Mouse (Mus musculus) liver, adult 2 months (tissue): ENCODE results near the gene Drd4. TPM values are rescaled to one million over a fixed set of nuclear protein-coding genes. Genes with fewer than 3 reads are reported as not detected.

Experiments
- DNase-seq: peaks from one replicate; pipeline ENCODE4 v3.0.0-alpha.2; 2011; ENCODE audit warnings: low read depth, low spot score; ENCODE audit errors: extremely low read depth
- H3K27ac ChIP-seq: fragments of 200-500 bp; replicated peaks from 2 replicates; pipeline ENCODE4 v1.5.1; 2012; ENCODE audit warnings: low read depth, mild to moderate bottlenecking, control low read depth, inconsistent platforms, low read length; ENCODE audit not compliant: insufficient read depth
- H3K27me3 ChIP-seq: fragments of 200-500 bp; 2 replicates; pipeline ENCODE4 v1.6.1; 2012; ENCODE audit warnings: mild to moderate bottlenecking, moderate library complexity, low read length, inconsistent platforms; ENCODE audit not compliant: control insufficient read depth, insufficient read depth
- H3K36me3 ChIP-seq: fragments of 200-500 bp; 2 replicates; pipeline ENCODE4 v1.6.1; 2012; ENCODE audit warnings: low read length, inconsistent platforms; ENCODE audit not compliant: control insufficient read depth, insufficient read depth
- H3K4me1 ChIP-seq: fragments of 200-500 bp; 2 replicates; pipeline ENCODE4 v1.6.1; 2011; ENCODE audit warnings: low read length; ENCODE audit not compliant: control insufficient read depth, insufficient read depth
- H3K4me3 ChIP-seq: fragments of 200-500 bp; 2 replicates; pipeline ENCODE4 v1.5.1; 2011; ENCODE audit warnings: low read depth, mild to moderate bottlenecking, control low read depth, low read length, moderate library complexity; ENCODE audit not compliant: insufficient read depth
- H3K79me2 ChIP-seq: fragments of 200-500 bp; 2 replicates; pipeline ENCODE4 v1.6.1; 2012; ENCODE audit warnings: inconsistent platforms, mild to moderate bottlenecking, low read length, moderate library complexity; ENCODE audit not compliant: control insufficient read depth, insufficient read depth
- H3K9ac ChIP-seq: fragments of 200-500 bp; 2 replicates; pipeline ENCODE4 v1.6.1; 2012; ENCODE audit warnings: low read depth, mild to moderate bottlenecking, control low read depth, inconsistent platforms, low read length
- CTCF ChIP-seq: fragments of 200-500 bp; IDR thresholded peaks from 2 replicates; pipeline ENCODE4 v1.5.1; 2011; ENCODE audit warnings: low read depth, low read length, control low read depth
- POLR2A ChIP-seq: fragments of 200-500 bp; IDR thresholded peaks from 2 replicates; pipeline ENCODE4 v1.6.1; 2011; ENCODE audit warnings: low read length, control low read depth; ENCODE audit not compliant: insufficient read depth; ENCODE audit errors: extremely low read depth
- WGBS: fragments of 180-500 bp; shearing (Covaris S2); methylation state at CpG from one replicate; pipeline ENCODE4 v1.1.7; 2018; 5-methylcytosine and 5-hydroxymethylcytosine counted together
- polyA plus RNA-seq: library from polyadenylated mRNA; depleted of rRNA; stranded (reverse); fragments of >200 nt; gene quantifications from 2 replicates; pipeline ENCODE4 v1.2.3, GENCODE M21; 2012
- total RNA-seq: library from RNA; depleted of rRNA; stranded (reverse); fragments of >200 nt; gene quantifications from 2 replicates; pipeline ENCODE4 v1.2.3, GENCODE M21; 2014

The Drd4 gene
- total and polyA plus RNA-seq, 2 experiments = not detected

- Histone ChIP-seq H3K27me3 (peaks cover 9% of the 10 kb centered on the region), H3K36me3 (no peaks in the 10 kb centered on the region), H3K4me3 (no peak overlapping the region), H3K9ac (no peak overlapping the region), H3K79me2 (no peaks in the 10 kb centered on the region), H3K4me1 (peaks cover 6% of the 10 kb centered on the region), H3K27ac (no peak overlapping the region)
- no peak for TF ChIP-seq POLR2A
- TF ChIP-seq CTCF = no peak
- 79% methylated on average over 3 of the region's 3 CpGs for WGBS
- no peak for DNase-seq
Observed at GRCm38 (mm10) chr7:141297926-141298650, 6.3 kb downstream of the Drd4 start.

- peaks cover 2% of the 10 kb centered on the region; the same call in 1 of the 2 replicates for H3K27me3 ChIP-seq
- DNase-seq = no peak
- no peak overlapping the region for H3K4me3 ChIP-seq
- 91% methylated on average over 8 of the region's 8 CpGs for WGBS
- no peak overlapping the region for H3K27ac ChIP-seq
- no peak for TF ChIP-seq CTCF
- no peak for TF ChIP-seq POLR2A
- peaks cover 6% of the 10 kb centered on the region for H3K4me1 ChIP-seq
- no peaks in the 10 kb centered on the region for H3K36me3 ChIP-seq
- no peak overlapping the region for H3K9ac ChIP-seq
- H3K79me2 ChIP-seq = no peaks in the 10 kb centered on the region
Observed at GRCm38 (mm10) chr7:141299175-141299574, 7.4 kb downstream of the Drd4 start.

- H3K79me2 ChIP-seq = no peaks in the 10 kb centered on the region
- H3K36me3 ChIP-seq = no peaks in the 10 kb centered on the region
Observed at GRCm38 (mm10) chr7:141301386-141301785, 9.6 kb downstream of the Drd4 start.

GRCm38 (mm10) chr7:141302702-141303268, 11.0 kb downstream of the Drd4 start:
- H3K4me3 ChIP-seq = no peak overlapping the region
- peaks cover 11% of the 10 kb centered on the region for H3K4me1 ChIP-seq
- no peak overlapping the region for H3K9ac ChIP-seq
- peak; percentile 95 for DNase-seq
- H3K36me3 ChIP-seq = peaks cover 3% of the 10 kb centered on the region; the same call in 1 of the 2 replicates
- H3K79me2 ChIP-seq = no peaks in the 10 kb centered on the region
- no peak for TF ChIP-seq CTCF
- TF ChIP-seq POLR2A = no peak
- no peaks in the 10 kb centered on the region for H3K27me3 ChIP-seq
- H3K27ac ChIP-seq = peak overlapping the region; percentile 37
- 52% methylated on average over 1 of the region's 1 CpGs for WGBS

More at GRCm38 (mm10) chr7:141301386-141301785, 9.6 kb downstream of the Drd4 start:
- peaks cover 11% of the 10 kb centered on the region for H3K4me1 ChIP-seq
- no peaks in the 10 kb centered on the region for H3K27me3 ChIP-seq
- H3K4me3 ChIP-seq = no peak overlapping the region
- peak overlapping the region; percentile 5 for H3K27ac ChIP-seq
- peak; percentile 93 for DNase-seq
- WGBS = 47% methylated on average over 9 of the region's 9 CpGs
- TF ChIP-seq CTCF (no peak), POLR2A (no peak)
- H3K9ac ChIP-seq = no peak overlapping the region

GRCm38 (mm10) chr7:141304537-141304936, 12.7 kb downstream of the Drd4 start:
- H3K36me3 ChIP-seq = peaks cover 10% of the 10 kb centered on the region
- no peak for TF ChIP-seq POLR2A
- TF ChIP-seq CTCF = no peak
- H3K79me2 ChIP-seq = no peaks in the 10 kb centered on the region
- H3K27ac ChIP-seq = peak overlapping the region; percentile 85
- peak; percentile 91 for DNase-seq
- no peak overlapping the region; the same call in 1 of the 2 replicates for H3K9ac ChIP-seq
- H3K4me1 ChIP-seq = peaks cover 11% of the 10 kb centered on the region
- 11% methylated on average over 4 of the region's 4 CpGs for WGBS
- H3K27me3 ChIP-seq = no peaks in the 10 kb centered on the region
- H3K4me3 ChIP-seq = no peak overlapping the region

- 60% methylated on average over 2 of the region's 2 CpGs for WGBS
- peak; percentile 34 for DNase-seq
- Histone ChIP-seq H3K36me3 (peaks cover 43% of the 10 kb centered on the region), H3K4me3 (no peak overlapping the region), H3K4me1 (no peaks in the 10 kb centered on the region), H3K27ac (no peak overlapping the region), H3K79me2 (no peaks in the 10 kb centered on the region), H3K9ac (no peak overlapping the region), H3K27me3 (no peaks in the 10 kb centered on the region)
- TF ChIP-seq POLR2A (no peak), CTCF (no peak)
Observed at GRCm38 (mm10) chr7:141314416-141314815, 22.6 kb downstream of the Drd4 start.
